ENCODE assay signal across 8 mouse cellular contexts in the genomic region with DNA sequence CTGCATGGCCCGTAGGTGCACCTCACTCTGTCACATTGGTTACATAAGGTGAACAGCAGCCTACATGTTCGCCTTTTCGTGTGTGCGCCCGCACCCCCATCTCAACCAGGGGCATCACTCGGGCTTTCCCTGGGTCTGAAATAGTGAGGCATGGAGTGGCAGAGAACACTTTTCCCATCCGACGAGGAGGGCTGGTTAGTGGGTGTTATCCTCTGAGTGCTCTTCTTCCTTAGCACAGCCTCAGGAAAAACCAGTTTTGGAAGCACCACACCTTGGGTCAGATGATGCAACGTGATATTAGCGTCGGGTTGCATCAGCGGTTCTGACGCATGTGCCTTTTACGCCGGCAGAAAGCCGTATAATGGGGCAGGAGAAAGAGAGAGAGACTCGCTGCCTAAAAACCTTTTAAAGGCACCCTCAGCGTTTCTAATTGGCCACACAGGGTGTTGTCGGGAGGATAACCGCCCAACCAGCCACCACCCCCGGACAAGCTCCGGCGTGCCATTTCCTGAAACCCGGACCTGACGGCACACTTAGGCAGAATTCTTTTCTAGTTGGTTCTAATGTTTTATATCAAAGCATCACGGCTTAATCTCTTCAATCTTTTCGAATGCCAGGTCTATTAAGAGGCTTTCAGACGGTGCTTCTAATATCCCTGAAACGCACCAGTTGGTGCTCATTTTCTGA. TPM values are rescaled to one million over a fixed set of nuclear protein-coding genes. Genes with fewer than 3 reads are reported as not detected.
DNase-seq lines count a peak whose midpoint lies in the region; ATAC-seq and TF ChIP-seq lines count a peak whose summit lies in the region.

No protein-coding gene starts in this region.

- no peak for TF ChIP-seq CTCF in spleen, adult 2 months (IDR thresholded peaks at IDR 0.05; ENCODE audit: extremely low read depth, insufficient read depth, insufficient read length, insufficient replicate concordance)

- WGBS in intestine, embryonic 14.5 days, result 7% methylated on average over 29 of the region's 29 CpGs
- WGBS in spleen, adult 2 months, result 3% methylated on average over 29 of the region's 29 CpGs

- H3K4me1 ChIP-seq in intestine, embryonic 14.5 days (replicated peaks; ENCODE audit: control insufficient read depth, insufficient read depth, low read length), result peaks cover 25% of the 10 kb centered on the region
- H3K4me1 ChIP-seq in spleen, adult 2 months (ENCODE audit: control insufficient read depth, insufficient read depth, insufficient read length), result peaks cover 3% of the 10 kb centered on the region; the same call in 1 of the 2 replicates

- intact Hi-C loops in left cerebral cortex, postnatal 25 days (cut with DNase I), result loop anchor here (5.0 to 10.0 kb wide), 2 partner anchors 263 to 375 kb away; a partner anchor contains a TSS

- ATAC-seq in intestine, embryonic 14.5 days (replicated peaks; ENCODE audit: low FRiP score, low TSS enrichment, low read depth), result no peak

- H3K4me2 ChIP-seq in intestine, embryonic 14.5 days (ENCODE audit: low read length), result peak overlapping the region; percentile 84

- H3K27me3 ChIP-seq in intestine, embryonic 14.5 days (replicated peaks; ENCODE audit: control insufficient read depth, insufficient read depth, low read length), result peaks cover 19% of the 10 kb centered on the region
- H3K27me3 ChIP-seq in spleen, adult 2 months (ENCODE audit: control insufficient read depth, insufficient read depth, low read length), result no peaks in the 10 kb centered on the region

- DNase-seq in right cerebral cortex, adult 18-20 months, result peak; percentile 84
- DNase-seq in right cerebral cortex, postnatal 4 days, result no peak
- DNase-seq in embryo, embryonic 10.5 days (ENCODE audit: low spot score), result peak; percentile 69
- peak; percentile 65 for DNase-seq in gastrocnemius, postnatal 25 days
- no peak for DNase-seq in intestine, embryonic 14.5 days (ENCODE audit: low spot score)
- peak; percentile 71 to 87 for DNase-seq in left cerebral cortex, postnatal 25 days (ENCODE audit: low spot score in 2 of 2)
- DNase-seq in mesoderm, embryonic 11.5 days (ENCODE audit: low read depth, low spot score), result peak; percentile 62
- peak; percentile 76 for DNase-seq in spleen, adult 2 months (ENCODE audit: low read depth in 1 of 2, low spot score in 2 of 2)

- no peak; the same call in 1 of the 2 replicates for TF ChIP-seq POLR2A in spleen, adult 2 months (IDR thresholded peaks at IDR 0.05; ENCODE audit: low read depth, low read length)

- H3K9me3 ChIP-seq in intestine, embryonic 14.5 days (ENCODE audit: control insufficient read depth, low read length), result no peaks in the 10 kb centered on the region

- no peaks in the 10 kb centered on the region for H3K36me3 ChIP-seq in intestine, embryonic 14.5 days (ENCODE audit: control insufficient read depth, insufficient read depth, low read length)
- H3K36me3 ChIP-seq in spleen, adult 2 months (ENCODE audit: control insufficient read depth, insufficient read depth, low read length), result no peaks in the 10 kb centered on the region

- H3K4me3 ChIP-seq in intestine, embryonic 14.5 days (ENCODE audit: low read depth, low read length), result peak overlapping the region; percentile 84
- peak overlapping the region; percentile 65; the same call in 1 of the 2 replicates for H3K4me3 ChIP-seq in spleen, adult 2 months (ENCODE audit: extremely low read depth, insufficient read depth, insufficient read length)

- 0 out of 2 replicates have a peak overlapping the region, but pooled peaks have one; percentile 16 for H3K9ac ChIP-seq in intestine, embryonic 14.5 days (ENCODE audit: low read length)

- no peak overlapping the region for H3K27ac ChIP-seq in intestine, embryonic 14.5 days (ENCODE audit: low read depth)
- H3K27ac ChIP-seq in spleen, adult 2 months (ENCODE audit: insufficient read depth, low read length), result peak overlapping the region; percentile 88

RNA-seq across cellular contexts. Expression of a gene that starts 0.8 kb away (rescaled TPM):
- total RNA-seq in gastrocnemius, postnatal 25 days (2021), result 1 to 10 TPM; 8.4 to 9.8 TPM
- 29.8 and 30.7 TPM in 2 replicates for polyA plus RNA-seq in intestine, embryonic 14.5 days (2014; fragmentation: Nextera tagmentation; extraction: Ambion mirVana)
- total RNA-seq in left cerebral cortex, postnatal 25 days (2021), result 10 to 100 TPM; 80.4 to 84.3 TPM
- polyA plus RNA-seq in spleen, adult 2 months (2012; rRNA removed), result 86.9 and 101 TPM in 2 replicates

RNA-seq across cellular contexts. Expression of a gene that starts 33.8 kb away (rescaled TPM):
- 10 to 100 TPM; 36.2 to 51.3 TPM for total RNA-seq in gastrocnemius, postnatal 25 days (2021)
- polyA plus RNA-seq in intestine, embryonic 14.5 days (2014; fragmentation: Nextera tagmentation; extraction: Ambion mirVana), result 15.2 and 16.3 TPM in 2 replicates
- 10 to 100 TPM; 53.2 to 57.9 TPM for total RNA-seq in left cerebral cortex, postnatal 25 days (2021)
- polyA plus RNA-seq in spleen, adult 2 months (2012; rRNA removed), result 7.9 and 12.3 TPM in 2 replicates

RNA-seq across cellular contexts. Expression of a gene that starts 42.9 kb away (rescaled TPM):
- not detected for total RNA-seq in gastrocnemius, postnatal 25 days (2021)
- 0.07 TPM in 1 of 2 replicates, not detected in the other for polyA plus RNA-seq in intestine, embryonic 14.5 days (2014; fragmentation: Nextera tagmentation; extraction: Ambion mirVana)
- under 1 TPM; 0.32 to 0.44 TPM for total RNA-seq in left cerebral cortex, postnatal 25 days (2021)
- 0.05 and 0.09 TPM in 2 replicates for polyA plus RNA-seq in spleen, adult 2 months (2012; rRNA removed)

Comparison
In these comparisons a context has a peak if more than half of its experiments do, and no peak if none do; other contexts are left out.
1. DNase-seq: peak in right cerebral cortex, adult 18-20 months (single experiment), embryo, embryonic 10.5 days (single experiment), gastrocnemius, postnatal 25 days (single experiment), left cerebral cortex, postnatal 25 days (2 of 2), mesoderm, embryonic 11.5 days (single experiment) and spleen, adult 2 months (2 of 2); none in right cerebral cortex, postnatal 4 days (single experiment) and intestine, embryonic 14.5 days (single experiment).
2. RNA of a gene that starts 0.8 kb away (total RNA-seq): 80.4 to 84.3 TPM in left cerebral cortex, postnatal 25 days; 8.4 to 9.8 TPM in gastrocnemius, postnatal 25 days; every median in the first group is over 4 times any median in the second.